Mouse (Mus musculus) lung, postnatal 36 days (tissue): ENCODE data around the gene Pramef6.
"Not testable (repeated sequence)": the region's sequence is repeated elsewhere in the genome, so short reads cannot be mapped to it uniquely, and the experiment has no call there.

Experiments
- DNase-seq: peaks from one replicate; pipeline ENCODE4 v3.0.0; 2022; ENCODE audit warnings: mixed read lengths

The Pramef6 gene

GRCm38 (mm10) chr4:143900280-143900679, at the start of gene Pramef6:
Gene Pramef6 (minus strand): TSS chr4:143900380.
- not testable (repeated sequence) for DNase-seq

GRCm38 (mm10) chr4:143894406-143894805, 5.8 kb downstream of the Pramef6 start:
- DNase-seq = not testable (repeated sequence)

GRCm38 (mm10) chr4:143882371-143882770, 17.8 kb downstream of the Pramef6 start:
- DNase-seq = not testable (repeated sequence)

- DNase-seq = not testable (repeated sequence)
Observed at GRCm38 (mm10) chr4:143846197-143846596, 54.0 kb downstream of the Pramef6 start, which contains the start of gene Gm13103. Gene Gm13103 (plus strand): TSS chr4:143846497.
